Mouse (Mus musculus) kidney, embryonic 16.5 days (tissue): ENCODE measurements around the gene Mtrex. TPM values are rescaled to one million over a fixed set of nuclear protein-coding genes. Genes with fewer than 3 reads are reported as not detected.

ENCODE experiments used
- ATAC-seq: fragments of 200-750 bp; cut with Nextera tagmentation; 2 replicates; pipeline ENCODE4 v1.8.0; 2017; ENCODE audit warnings: moderate TSS enrichment; ENCODE audit not compliant: low FRiP score, low TSS enrichment
- H3K27ac ChIP-seq: fragments of 300-500 bp; sonication (generic); 2 replicates; pipeline ENCODE4 v1.5.1; 2014; ENCODE audit warnings: low read length
- H3K27me3 ChIP-seq: fragments of 300-500 bp; sonication (generic); 2 replicates; pipeline ENCODE4 v1.6.1; 2014; ENCODE audit warnings: low read length, control low read depth, mixed read lengths; ENCODE audit not compliant: insufficient read depth
- H3K36me3 ChIP-seq: fragments of 300-500 bp; sonication (generic); 2 replicates; pipeline ENCODE4 v1.6.1; 2014; ENCODE audit warnings: low read length, control low read depth, mixed read lengths; ENCODE audit not compliant: insufficient read depth
- H3K4me1 ChIP-seq: fragments of 300-500 bp; sonication (generic); 2 replicates; pipeline ENCODE4 v1.6.1; 2014; ENCODE audit warnings: low read length, control low read depth, mixed read lengths; ENCODE audit not compliant: insufficient read depth
- H3K4me2 ChIP-seq: fragments of 300-500 bp; sonication (generic); replicated peaks from 2 replicates; pipeline ENCODE4 v1.6.1; 2014; ENCODE audit warnings: low read depth, low read length
- H3K4me3 ChIP-seq: fragments of 300-500 bp; sonication (generic); 2 replicates; pipeline ENCODE4 v1.5.1; 2014; ENCODE audit warnings: mild to moderate bottlenecking, low read length
- H3K9ac ChIP-seq: fragments of 300-500 bp; sonication (generic); replicated peaks from 2 replicates; pipeline ENCODE4 v1.6.1; 2014; ENCODE audit warnings: low read length
- H3K9me3 ChIP-seq: fragments of 300-500 bp; sonication (generic); 2 replicates; pipeline ENCODE4 v1.6.1; 2016; ENCODE audit warnings: low read length, control low read depth
- WGBS: fragments of 180-500 bp; shearing (Covaris S2); extraction: QIAGEN DNeasy Blood & Tissue Kit; methylation state at CpG from one replicate; pipeline ENCODE4 v1.1.7; 2014; 5-methylcytosine and 5-hydroxymethylcytosine counted together
- polyA plus RNA-seq: library from polyadenylated mRNA; unstranded; fragments of >200 nt; fragmentation: Nextera tagmentation; extraction: Ambion mirVana; gene quantifications from 2 replicates; pipeline ENCODE4 v1.2.1, GENCODE M21; 2015

The Mtrex gene
- polyA plus RNA-seq, 1 experiment from 2014 or later, result 72.2 TPM

- no peak for ATAC-seq
- Histone ChIP-seq H3K36me3 (peaks cover 8% of the 10 kb centered on the region; the same call in 1 of the 2 replicates), H3K9ac (peak overlapping the region; percentile 72), H3K9me3 (no peaks in the 10 kb centered on the region), H3K27me3 (no peaks in the 10 kb centered on the region), H3K4me2 (peak overlapping the region; percentile 82), H3K4me3 (peak overlapping the region; percentile 94), H3K27ac (peak overlapping the region; percentile 84), H3K4me1 (peaks cover 20% of the 10 kb centered on the region)
- WGBS, result 5% methylated on average over 8 of the region's 8 CpGs
These were observed 955 bp upstream of the Mtrex start for GRCm38 (mm10) chr13:112928038-112928668.

GRCm38 (mm10) chr13:112926796-112927195 is 402 bp downstream of the Mtrex start:
- 0% methylated on average over 19 of the region's 19 CpGs for WGBS
- no peaks in the 10 kb centered on the region for H3K9me3 ChIP-seq
- H3K27me3 ChIP-seq, result no peaks in the 10 kb centered on the region
- peak overlapping the region; percentile 66 for H3K4me2 ChIP-seq
- H3K4me1 ChIP-seq, result peaks cover 20% of the 10 kb centered on the region
- peak overlapping the region; percentile 84 for H3K27ac ChIP-seq
- ATAC-seq, result no peak
- H3K36me3 ChIP-seq, result 0 out of 2 replicates have a peak, but pooled peaks cover 3% of the 10 kb centered on the region
- H3K4me3 ChIP-seq, result peak overlapping the region; percentile 94
- H3K9ac ChIP-seq, result peak overlapping the region; percentile 72

GRCm38 (mm10) chr13:112925976-112926375 is 1.2 kb downstream of the Mtrex start:
- no peak for ATAC-seq
- Histone ChIP-seq H3K4me2 (peak overlapping the region; percentile 66), H3K9me3 (no peaks in the 10 kb centered on the region), H3K9ac (peak overlapping the region; percentile 72), H3K27me3 (no peaks in the 10 kb centered on the region), H3K27ac (no peak overlapping the region), H3K36me3 (0 out of 2 replicates have a peak, but pooled peaks cover 3% of the 10 kb centered on the region), H3K4me3 (peak overlapping the region; percentile 94), H3K4me1 (peaks cover 20% of the 10 kb centered on the region)
- 59% methylated on average over 4 of the region's 4 CpGs for WGBS

- Histone ChIP-seq H3K27me3 (no peaks in the 10 kb centered on the region), H3K27ac (no peak overlapping the region), H3K9me3 (no peaks in the 10 kb centered on the region), H3K4me1 (peaks cover 20% of the 10 kb centered on the region), H3K9ac (no peak overlapping the region), H3K4me3 (no peak overlapping the region), H3K4me2 (0 out of 2 replicates have a peak overlapping the region, but pooled peaks have one; percentile 66), H3K36me3 (0 out of 2 replicates have a peak, but pooled peaks cover 1% of the 10 kb centered on the region)
- ATAC-seq, result no peak
- 55% methylated on average over 6 of the region's 6 CpGs for WGBS
These were observed 1.9 kb downstream of the Mtrex start for GRCm38 (mm10) chr13:112925266-112925665.

GRCm38 (mm10) chr13:112920906-112921305 is 6.3 kb downstream of the Mtrex start:
- no peak overlapping the region for H3K4me2 ChIP-seq
- H3K27ac ChIP-seq, result no peak overlapping the region
- H3K4me1 ChIP-seq, result peaks cover 7% of the 10 kb centered on the region
- no peak overlapping the region for H3K9ac ChIP-seq
- no peak overlapping the region for H3K4me3 ChIP-seq
- no peaks in the 10 kb centered on the region for H3K27me3 ChIP-seq
- no peaks in the 10 kb centered on the region for H3K9me3 ChIP-seq
- WGBS, result 86% methylated on average over 3 of the region's 3 CpGs
- ATAC-seq, result no peak
- 0 out of 2 replicates have a peak, but pooled peaks cover 20% of the 10 kb centered on the region for H3K36me3 ChIP-seq

- Histone ChIP-seq H3K36me3 (0 out of 2 replicates have a peak, but pooled peaks cover 20% of the 10 kb centered on the region), H3K27ac (no peak overlapping the region), H3K4me2 (no peak overlapping the region), H3K27me3 (no peaks in the 10 kb centered on the region), H3K9ac (no peak overlapping the region), H3K4me1 (no peaks in the 10 kb centered on the region), H3K9me3 (no peaks in the 10 kb centered on the region), H3K4me3 (no peak overlapping the region)
- 74% methylated on average over 4 of the region's 4 CpGs for WGBS
- no peak for ATAC-seq
These were observed 7.9 kb downstream of the Mtrex start for GRCm38 (mm10) chr13:112919141-112919865.

- Histone ChIP-seq H3K36me3 (peaks cover 25% of the 10 kb centered on the region), H3K27me3 (no peaks in the 10 kb centered on the region), H3K9ac (no peak overlapping the region), H3K4me3 (no peak overlapping the region), H3K9me3 (no peaks in the 10 kb centered on the region), H3K27ac (no peak overlapping the region), H3K4me2 (no peak overlapping the region), H3K4me1 (no peaks in the 10 kb centered on the region)
- ATAC-seq, result no peak
- 89% methylated on average over 4 of the region's 4 CpGs for WGBS
These were observed 16.8 kb downstream of the Mtrex start for GRCm38 (mm10) chr13:112910434-112910833.

- Histone ChIP-seq H3K9me3 (no peaks in the 10 kb centered on the region), H3K36me3 (peaks cover 33% of the 10 kb centered on the region), H3K27ac (no peak overlapping the region), H3K4me2 (no peak overlapping the region), H3K27me3 (no peaks in the 10 kb centered on the region), H3K4me1 (no peaks in the 10 kb centered on the region), H3K4me3 (no peak overlapping the region), H3K9ac (no peak overlapping the region)
- ATAC-seq, result no peak
- WGBS, result 54% methylated on average over 4 of the region's 4 CpGs
These were observed 17.5 kb downstream of the Mtrex start for GRCm38 (mm10) chr13:112909663-112910062.

- Histone ChIP-seq H3K4me2 (no peak overlapping the region), H3K9me3 (no peaks in the 10 kb centered on the region), H3K4me1 (no peaks in the 10 kb centered on the region), H3K4me3 (no peak overlapping the region), H3K27ac (no peak overlapping the region), H3K9ac (no peak overlapping the region), H3K27me3 (no peaks in the 10 kb centered on the region), H3K36me3 (peaks cover 52% of the 10 kb centered on the region)
- 71% methylated on average over 3 of the region's 3 CpGs for whole genome bisulfite sequencing
- no peak for ATAC-seq
These were observed 25.0 kb downstream of the Mtrex start for GRCm38 (mm10) chr13:112902176-112902575.

GRCm38 (mm10) chr13:112887234-112887633 is 40.0 kb downstream of the Mtrex start:
- no peaks in the 10 kb centered on the region for H3K27me3 ChIP-seq
- H3K9me3 ChIP-seq, result no peaks in the 10 kb centered on the region
- H3K36me3 ChIP-seq, result peaks cover 45% of the 10 kb centered on the region
- no peak overlapping the region for H3K9ac ChIP-seq
- peak; percentile 59; the same call in 1 of the 2 replicates for ATAC-seq
- 51% methylated on average over 12 of the region's 12 CpGs for WGBS
- H3K4me3 ChIP-seq, result no peak overlapping the region
- no peaks in the 10 kb centered on the region for H3K4me1 ChIP-seq
- H3K4me2 ChIP-seq, result no peak overlapping the region
- no peak overlapping the region for H3K27ac ChIP-seq
